Mouse (Mus musculus): ENCODE measurements around the gene Cdk2. TPM values are rescaled to one million over a fixed set of nuclear protein-coding genes. Genes with fewer than 3 reads are reported as not detected.
"Not testable (repeated sequence)": the region's sequence is repeated elsewhere in the genome, so short reads cannot be mapped to it uniquely, and the experiment has no call there.

Cdk2 gene
- polyA plus RNA-seq, 1 experiment from 2014 or later: 99.5 TPM

GRCm38 (mm10) chr10:128715559-128716537 is 11.0 kb upstream of the Cdk2 start:
- 90% methylated on average over 19 of the region's 19 CpGs for WGBS
- no peaks in the 10 kb centered on the region for H3K27me3 ChIP-seq (ENCODE audit: control insufficient read depth, insufficient read depth, low read length)

GRCm38 (mm10) chr10:128711318-128711717 is 6.5 kb upstream of the Cdk2 start:
- not testable (repeated sequence) for H3K27ac ChIP-seq (ENCODE audit: low read depth, low read length); H3K9me3 ChIP-seq (ENCODE audit: control insufficient read depth, low read length); H3K27me3 ChIP-seq (ENCODE audit: control insufficient read depth, insufficient read depth, low read length); H3K4me1 ChIP-seq (ENCODE audit: control insufficient read depth, insufficient read depth, low read length); H3K4me3 ChIP-seq (ENCODE audit: low read depth, low read length); H3K36me3 ChIP-seq (ENCODE audit: control insufficient read depth, insufficient read depth, low read length); H3K9ac ChIP-seq (ENCODE audit: low read length); ATAC-seq (ENCODE audit: insufficient read depth, low FRiP score, low TSS enrichment); DNase-seq (ENCODE audit: low spot score); H3K4me2 ChIP-seq (ENCODE audit: low read depth)
- WGBS: 97% methylated on average over 7 of the region's 7 CpGs

More at GRCm38 (mm10) chr10:128715559-128716537, 11.0 kb upstream of the Cdk2 start:
- Histone ChIP-seq H3K4me3 (ENCODE audit: low read depth, low read length) (no peak overlapping the region), H3K4me1 (ENCODE audit: control insufficient read depth, insufficient read depth, low read length) (no peaks in the 10 kb centered on the region), H3K4me2 (ENCODE audit: low read depth) (no peak overlapping the region), H3K9me3 (ENCODE audit: control insufficient read depth, low read length) (no peaks in the 10 kb centered on the region), H3K9ac (ENCODE audit: low read length) (no peak overlapping the region), H3K27ac (ENCODE audit: low read depth, low read length) (no peak overlapping the region), H3K36me3 (ENCODE audit: control insufficient read depth, insufficient read depth, low read length) (no peaks in the 10 kb centered on the region)
- no peak for ATAC-seq (ENCODE audit: insufficient read depth, low FRiP score, low TSS enrichment)
- no peak for DNase-seq (ENCODE audit: low spot score)

- H3K27ac ChIP-seq (ENCODE audit: low read depth, low read length): no peak overlapping the region
- peaks cover 5% of the 10 kb centered on the region for H3K4me1 ChIP-seq (ENCODE audit: control insufficient read depth, insufficient read depth, low read length)
- H3K4me3 ChIP-seq (ENCODE audit: low read depth, low read length): peak overlapping the region; percentile 78
- DNase-seq (ENCODE audit: low spot score) (no peak), ATAC-seq (ENCODE audit: insufficient read depth, low FRiP score, low TSS enrichment) (peak; percentile 46)
- H3K9me3 ChIP-seq (ENCODE audit: control insufficient read depth, low read length): no peaks in the 10 kb centered on the region
- WGBS: 9% methylated on average over 11 of the region's 11 CpGs
- H3K4me2 ChIP-seq (ENCODE audit: low read depth): peak overlapping the region; percentile 79
- H3K27me3 ChIP-seq (ENCODE audit: control insufficient read depth, insufficient read depth, low read length): no peaks in the 10 kb centered on the region
- peak overlapping the region; percentile 76; the same call in 1 of the 2 replicates for H3K9ac ChIP-seq (ENCODE audit: low read length)
- 0 out of 2 replicates have a peak, but pooled peaks cover 2% of the 10 kb centered on the region for H3K36me3 ChIP-seq (ENCODE audit: control insufficient read depth, insufficient read depth, low read length)
These were observed 474 bp upstream of the Cdk2 start for GRCm38 (mm10) chr10:128705317-128705693.

GRCm38 (mm10) chr10:128703895-128704294 is 936 bp downstream of the Cdk2 start, which contains the start of gene Pmel:
Pmel (plus strand) TSS chr10:128704195.
- DNase-seq (ENCODE audit: low spot score): no peak
- Histone ChIP-seq H3K9me3 (ENCODE audit: control insufficient read depth, low read length) (no peaks in the 10 kb centered on the region), H3K27ac (ENCODE audit: low read depth, low read length) (peak within 1 kb of the TSS; percentile 82), H3K4me1 (ENCODE audit: control insufficient read depth, insufficient read depth, low read length) (peaks cover 5% of the 10 kb centered on the region), H3K4me3 (ENCODE audit: low read depth, low read length) (peak within 1 kb of the TSS; percentile 78), H3K36me3 (ENCODE audit: control insufficient read depth, insufficient read depth, low read length) (0 out of 2 replicates have a peak, but pooled peaks cover 2% of the 10 kb centered on the region), H3K4me2 (ENCODE audit: low read depth) (peak within 1 kb of the TSS; percentile 79), H3K9ac (ENCODE audit: low read length) (peak within 1 kb of the TSS; percentile 76), H3K27me3 (ENCODE audit: control insufficient read depth, insufficient read depth, low read length) (no peaks in the 10 kb centered on the region)
- 18% methylated on average over 4 of the region's 4 CpGs for WGBS
- ATAC-seq (ENCODE audit: insufficient read depth, low FRiP score, low TSS enrichment): no peak

GRCm38 (mm10) chr10:128702328-128703007 is 2.4 kb downstream of the Cdk2 start:
- Histone ChIP-seq H3K4me1 (ENCODE audit: control insufficient read depth, insufficient read depth, low read length) (peaks cover 5% of the 10 kb centered on the region), H3K27me3 (ENCODE audit: control insufficient read depth, insufficient read depth, low read length) (no peaks in the 10 kb centered on the region), H3K9me3 (ENCODE audit: control insufficient read depth, low read length) (no peaks in the 10 kb centered on the region), H3K4me3 (ENCODE audit: low read depth, low read length) (no peak overlapping the region), H3K27ac (ENCODE audit: low read depth, low read length) (no peak overlapping the region), H3K4me2 (ENCODE audit: low read depth) (no peak overlapping the region), H3K9ac (ENCODE audit: low read length) (no peak overlapping the region), H3K36me3 (ENCODE audit: control insufficient read depth, insufficient read depth, low read length) (peaks cover 4% of the 10 kb centered on the region; the same call in 1 of the 2 replicates)
- DNase-seq (ENCODE audit: low spot score) (no peak), ATAC-seq (ENCODE audit: insufficient read depth, low FRiP score, low TSS enrichment) (no peak)
- WGBS: 87% methylated on average over 6 of the region's 6 CpGs

GRCm38 (mm10) chr10:128700712-128701111 is 4.1 kb downstream of the Cdk2 start:
- H3K27me3 ChIP-seq (ENCODE audit: control insufficient read depth, insufficient read depth, low read length): no peaks in the 10 kb centered on the region
- H3K9me3 ChIP-seq (ENCODE audit: control insufficient read depth, low read length): no peaks in the 10 kb centered on the region
- peaks cover 5% of the 10 kb centered on the region for H3K4me1 ChIP-seq (ENCODE audit: control insufficient read depth, insufficient read depth, low read length)
- no peak overlapping the region for H3K4me3 ChIP-seq (ENCODE audit: low read depth, low read length)
- H3K36me3 ChIP-seq (ENCODE audit: control insufficient read depth, insufficient read depth, low read length): peaks cover 4% of the 10 kb centered on the region; the same call in 1 of the 2 replicates
- no peak for ATAC-seq (ENCODE audit: insufficient read depth, low FRiP score, low TSS enrichment)
- WGBS: 92% methylated on average over 5 of the region's 5 CpGs
- no peak overlapping the region for H3K9ac ChIP-seq (ENCODE audit: low read length)
- H3K4me2 ChIP-seq (ENCODE audit: low read depth): no peak overlapping the region
- no peak for DNase-seq (ENCODE audit: low spot score)
- H3K27ac ChIP-seq (ENCODE audit: low read depth, low read length): no peak overlapping the region

- no peaks in the 10 kb centered on the region for H3K27me3 ChIP-seq (ENCODE audit: control insufficient read depth, insufficient read depth, low read length)
- no peaks in the 10 kb centered on the region for H3K9me3 ChIP-seq (ENCODE audit: control insufficient read depth, low read length)
- H3K9ac ChIP-seq (ENCODE audit: low read length): no peak overlapping the region
- no peak for ATAC-seq (ENCODE audit: insufficient read depth, low FRiP score, low TSS enrichment)
- H3K27ac ChIP-seq (ENCODE audit: low read depth, low read length): no peak overlapping the region
- H3K4me1 ChIP-seq (ENCODE audit: control insufficient read depth, insufficient read depth, low read length): peaks cover 8% of the 10 kb centered on the region
- WGBS: 88% methylated on average over 11 of the region's 11 CpGs
- peaks cover 4% of the 10 kb centered on the region; the same call in 1 of the 2 replicates for H3K36me3 ChIP-seq (ENCODE audit: control insufficient read depth, insufficient read depth, low read length)
- DNase-seq (ENCODE audit: low spot score): no peak
- no peak overlapping the region for H3K4me2 ChIP-seq (ENCODE audit: low read depth)
- H3K4me3 ChIP-seq (ENCODE audit: low read depth, low read length): no peak overlapping the region
These were observed 5.2 kb downstream of the Cdk2 start for GRCm38 (mm10) chr10:128699611-128700010.

GRCm38 (mm10) chr10:128699006-128699405 is 5.8 kb downstream of the Cdk2 start:
- Histone ChIP-seq H3K27ac (ENCODE audit: low read depth, low read length) (no peak overlapping the region), H3K4me3 (ENCODE audit: low read depth, low read length) (no peak overlapping the region), H3K36me3 (ENCODE audit: control insufficient read depth, insufficient read depth, low read length) (peaks cover 4% of the 10 kb centered on the region; the same call in 1 of the 2 replicates), H3K4me1 (ENCODE audit: control insufficient read depth, insufficient read depth, low read length) (peaks cover 8% of the 10 kb centered on the region), H3K4me2 (ENCODE audit: low read depth) (no peak overlapping the region), H3K9ac (ENCODE audit: low read length) (no peak overlapping the region), H3K27me3 (ENCODE audit: control insufficient read depth, insufficient read depth, low read length) (no peaks in the 10 kb centered on the region), H3K9me3 (ENCODE audit: control insufficient read depth, low read length) (no peaks in the 10 kb centered on the region)
- ATAC-seq (ENCODE audit: insufficient read depth, low FRiP score, low TSS enrichment) (no peak), DNase-seq (ENCODE audit: low spot score) (no peak)
- WGBS: 86% methylated on average over 5 of the region's 5 CpGs
